Mouse (Mus musculus): ENCODE results near the gene Zdhhc6. TPM values are rescaled to one million over a fixed set of nuclear protein-coding genes. Genes with fewer than 3 reads are reported as not detected.

Zdhhc6 gene
- polyA plus RNA-seq, 1 experiment from 2014 or later: 69.8 TPM

- H3K27ac ChIP-seq (ENCODE audit: low read length): no peak overlapping the region
- peaks cover 9% of the 10 kb centered on the region for H3K4me1 ChIP-seq (replicated peaks; ENCODE audit: control insufficient read depth, insufficient read depth, low read length)
- no peak for ATAC-seq
- WGBS: 76% methylated on average over 9 of the region's 9 CpGs
- no peaks in the 10 kb centered on the region for H3K36me3 ChIP-seq (ENCODE audit: control insufficient read depth, insufficient read depth)
- H3K4me2 ChIP-seq (ENCODE audit: low read length): no peak overlapping the region
- no peaks in the 10 kb centered on the region for H3K27me3 ChIP-seq (replicated peaks; ENCODE audit: control insufficient read depth, insufficient read depth, low read length)
- H3K9ac ChIP-seq (replicated peaks; ENCODE audit: low read depth, low read length): no peak overlapping the region
- no peaks in the 10 kb centered on the region for H3K9me3 ChIP-seq (ENCODE audit: control insufficient read depth, low read length)
- H3K4me3 ChIP-seq (replicated peaks; ENCODE audit: low read length): no peak overlapping the region
Observed at GRCm38 (mm10) chr19:55256156-55256555, 59.7 kb downstream of the Zdhhc6 start.

- 4% methylated on average over 5 of the region's 5 CpGs for WGBS
- H3K9ac ChIP-seq (replicated peaks; ENCODE audit: low read depth, low read length): peak overlapping the region; percentile 71
- no peaks in the 10 kb centered on the region for H3K27me3 ChIP-seq (replicated peaks; ENCODE audit: control insufficient read depth, insufficient read depth, low read length)
- H3K4me3 ChIP-seq (replicated peaks; ENCODE audit: low read length): peak overlapping the region; percentile 62
- no peaks in the 10 kb centered on the region for H3K9me3 ChIP-seq (ENCODE audit: control insufficient read depth, low read length)
- H3K36me3 ChIP-seq (ENCODE audit: control insufficient read depth, insufficient read depth): no peaks in the 10 kb centered on the region
- ATAC-seq: peak; percentile 80
- H3K27ac ChIP-seq (ENCODE audit: low read length): no peak overlapping the region
- H3K4me2 ChIP-seq (ENCODE audit: low read length): peak overlapping the region; percentile 88
- H3K4me1 ChIP-seq (replicated peaks; ENCODE audit: control insufficient read depth, insufficient read depth, low read length): peaks cover 9% of the 10 kb centered on the region
Observed at GRCm38 (mm10) chr19:55254513-55255016, 61.3 kb downstream of the Zdhhc6 start.

- H3K36me3 ChIP-seq (ENCODE audit: control insufficient read depth, insufficient read depth): no peaks in the 10 kb centered on the region
- no peaks in the 10 kb centered on the region for H3K27me3 ChIP-seq (replicated peaks; ENCODE audit: control insufficient read depth, insufficient read depth, low read length)
- peak overlapping the region; percentile 88 for H3K4me2 ChIP-seq (ENCODE audit: low read length)
- peaks cover 9% of the 10 kb centered on the region for H3K4me1 ChIP-seq (replicated peaks; ENCODE audit: control insufficient read depth, insufficient read depth, low read length)
- no peaks in the 10 kb centered on the region for H3K9me3 ChIP-seq (ENCODE audit: control insufficient read depth, low read length)
- peak overlapping the region; percentile 71 for H3K9ac ChIP-seq (replicated peaks; ENCODE audit: low read depth, low read length)
- ATAC-seq: peak; percentile 76
- under 1% methylated on average over 28 of the region's 32 CpGs for WGBS
- peak overlapping the region; percentile 62 for H3K4me3 ChIP-seq (replicated peaks; ENCODE audit: low read length)
- H3K27ac ChIP-seq (ENCODE audit: low read length): 0 out of 2 replicates have a peak overlapping the region, but pooled peaks have one; percentile 17
Observed at GRCm38 (mm10) chr19:55253570-55254441, 62.0 kb downstream of the Zdhhc6 start.

- peak overlapping the region; percentile 62 for H3K4me3 ChIP-seq (replicated peaks; ENCODE audit: low read length)
- ATAC-seq: no peak
- no peaks in the 10 kb centered on the region for H3K36me3 ChIP-seq (ENCODE audit: control insufficient read depth, insufficient read depth)
- no peak overlapping the region for H3K27ac ChIP-seq (ENCODE audit: low read length)
- H3K4me1 ChIP-seq (replicated peaks; ENCODE audit: control insufficient read depth, insufficient read depth, low read length): peaks cover 9% of the 10 kb centered on the region
- H3K9me3 ChIP-seq (ENCODE audit: control insufficient read depth, low read length): no peaks in the 10 kb centered on the region
- 2% methylated on average over 9 of the region's 9 CpGs for WGBS
- peak overlapping the region; percentile 71 for H3K9ac ChIP-seq (replicated peaks; ENCODE audit: low read depth, low read length)
- peak overlapping the region; percentile 88 for H3K4me2 ChIP-seq (ENCODE audit: low read length)
- no peaks in the 10 kb centered on the region for H3K27me3 ChIP-seq (replicated peaks; ENCODE audit: control insufficient read depth, insufficient read depth, low read length)
Observed at GRCm38 (mm10) chr19:55253239-55253569, 62.6 kb downstream of the Zdhhc6 start.

GRCm38 (mm10) chr19:55251383-55252124 is 64.3 kb downstream of the Zdhhc6 start, which contains the start of gene Acsl5:
TSS of gene Acsl5 (plus strand) at chr19:55251938.
- WGBS: 96% methylated on average over 9 of the region's 9 CpGs
- H3K27me3 ChIP-seq (replicated peaks; ENCODE audit: control insufficient read depth, insufficient read depth, low read length): no peaks in the 10 kb centered on the region
- H3K4me3 ChIP-seq (replicated peaks; ENCODE audit: low read length): no peak within 1 kb of the TSS
- H3K4me1 ChIP-seq (replicated peaks; ENCODE audit: control insufficient read depth, insufficient read depth, low read length): peaks cover 9% of the 10 kb centered on the region
- ATAC-seq: no peak
- H3K36me3 ChIP-seq (ENCODE audit: control insufficient read depth, insufficient read depth): no peaks in the 10 kb centered on the region
- no peaks in the 10 kb centered on the region for H3K9me3 ChIP-seq (ENCODE audit: control insufficient read depth, low read length)
- H3K9ac ChIP-seq (replicated peaks; ENCODE audit: low read depth, low read length): no peak within 1 kb of the TSS
- H3K4me2 ChIP-seq (ENCODE audit: low read length): no peak within 1 kb of the TSS
- no peak within 1 kb of the TSS for H3K27ac ChIP-seq (ENCODE audit: low read length)

- Histone ChIP-seq H3K9me3 (ENCODE audit: control insufficient read depth, low read length) (no peaks in the 10 kb centered on the region), H3K4me3 (replicated peaks; ENCODE audit: low read length) (no peak overlapping the region), H3K27me3 (replicated peaks; ENCODE audit: control insufficient read depth, insufficient read depth, low read length) (no peaks in the 10 kb centered on the region), H3K27ac (ENCODE audit: low read length) (no peak overlapping the region), H3K4me1 (replicated peaks; ENCODE audit: control insufficient read depth, insufficient read depth, low read length) (peaks cover 9% of the 10 kb centered on the region), H3K36me3 (ENCODE audit: control insufficient read depth, insufficient read depth) (no peaks in the 10 kb centered on the region), H3K9ac (replicated peaks; ENCODE audit: low read depth, low read length) (no peak overlapping the region), H3K4me2 (ENCODE audit: low read length) (no peak overlapping the region)
- ATAC-seq: no peak
- WGBS: 72% methylated on average over 5 of the region's 5 CpGs
Observed at GRCm38 (mm10) chr19:55250451-55250850, 65.4 kb downstream of the Zdhhc6 start.

- Histone ChIP-seq H3K4me3 (replicated peaks; ENCODE audit: low read length) (no peak overlapping the region), H3K9ac (replicated peaks; ENCODE audit: low read depth, low read length) (no peak overlapping the region), H3K27me3 (replicated peaks; ENCODE audit: control insufficient read depth, insufficient read depth, low read length) (no peaks in the 10 kb centered on the region), H3K36me3 (ENCODE audit: control insufficient read depth, insufficient read depth) (no peaks in the 10 kb centered on the region), H3K27ac (ENCODE audit: low read length) (no peak overlapping the region), H3K4me2 (ENCODE audit: low read length) (no peak overlapping the region), H3K9me3 (ENCODE audit: control insufficient read depth, low read length) (no peaks in the 10 kb centered on the region), H3K4me1 (replicated peaks; ENCODE audit: control insufficient read depth, insufficient read depth, low read length) (no peaks in the 10 kb centered on the region; the same call in 1 of the 2 replicates)
- 77% methylated on average over 9 of the region's 9 CpGs for WGBS
- ATAC-seq: no peak
Observed at GRCm38 (mm10) chr19:55247991-55248520, 67.8 kb downstream of the Zdhhc6 start.

- H3K4me1 ChIP-seq (replicated peaks; ENCODE audit: control insufficient read depth, insufficient read depth, low read length): no peaks in the 10 kb centered on the region
- WGBS: 89% methylated on average over 5 of the region's 5 CpGs
- no peaks in the 10 kb centered on the region for H3K27me3 ChIP-seq (replicated peaks; ENCODE audit: control insufficient read depth, insufficient read depth, low read length)
- ATAC-seq: no peak
- H3K4me3 ChIP-seq (replicated peaks; ENCODE audit: low read length): no peak overlapping the region
- H3K9ac ChIP-seq (replicated peaks; ENCODE audit: low read depth, low read length): no peak overlapping the region
- no peaks in the 10 kb centered on the region for H3K36me3 ChIP-seq (ENCODE audit: control insufficient read depth, insufficient read depth)
- no peak overlapping the region for H3K27ac ChIP-seq (ENCODE audit: low read length)
- no peak overlapping the region for H3K4me2 ChIP-seq (ENCODE audit: low read length)
- no peaks in the 10 kb centered on the region for H3K9me3 ChIP-seq (ENCODE audit: control insufficient read depth, low read length)
Observed at GRCm38 (mm10) chr19:55247563-55247962, 68.3 kb downstream of the Zdhhc6 start.

- Histone ChIP-seq H3K4me1 (replicated peaks; ENCODE audit: control insufficient read depth, insufficient read depth, low read length) (no peaks in the 10 kb centered on the region), H3K27ac (ENCODE audit: low read length) (no peak overlapping the region), H3K9ac (replicated peaks; ENCODE audit: low read depth, low read length) (no peak overlapping the region), H3K27me3 (replicated peaks; ENCODE audit: control insufficient read depth, insufficient read depth, low read length) (no peaks in the 10 kb centered on the region), H3K36me3 (ENCODE audit: control insufficient read depth, insufficient read depth) (no peaks in the 10 kb centered on the region), H3K9me3 (ENCODE audit: control insufficient read depth, low read length) (no peaks in the 10 kb centered on the region), H3K4me3 (replicated peaks; ENCODE audit: low read length) (no peak overlapping the region), H3K4me2 (ENCODE audit: low read length) (no peak overlapping the region)
- WGBS: 33% methylated on average over 7 of the region's 7 CpGs
- ATAC-seq: no peak
Observed at GRCm38 (mm10) chr19:55244791-55245231, 71.0 kb downstream of the Zdhhc6 start.
